Comparison of ENCODE assay signal across 18 mouse cellular contexts in genomic region chr6:52196811-52197210, GRCm38 (mm10). TPM values are rescaled to one million over a fixed set of nuclear protein-coding genes. Genes with fewer than 3 reads are reported as not detected.
A peak's percentile ranks its signal among the peaks of the same experiment; 100 is the strongest.
DNase-seq lines count a peak whose midpoint lies in the region; ATAC-seq lines count a peak whose summit lies in the region.
"Had no signal": no experiment of that assay in that cellular context is flagged by ENCODE, and none has a peak within 500 bp of the region (broad histone marks: within the 10 kb centered on the region; RNA-seq: fewer than 3 reads in every experiment).

No protein-coding gene starts in this region.

- peak overlapping the region; percentile 83; the same call in 1 of the 2 replicates for H3K27ac ChIP-seq in kidney, embryonic 15.5 days
- H3K27ac ChIP-seq in brown adipose tissue, adult 24 weeks (replicated peaks; ENCODE audit: low read depth, low read length): peak overlapping the region; percentile 15; the same call in 1 of the 2 replicates
- H3K27ac ChIP-seq in intestine, embryonic 16.5 days (ENCODE audit: low read length): peak overlapping the region; percentile 4; the same call in 1 of the 2 replicates
- peak overlapping the region; percentile 62; the same call in 1 of the 2 replicates for H3K27ac ChIP-seq in neural tube, embryonic 14.5 days (ENCODE audit: low read depth, low read length)
- no peak overlapping the region for H3K27ac ChIP-seq in forebrain, embryonic 12.5 days
- no peak overlapping the region for H3K27ac ChIP-seq in forebrain, embryonic 16.5 days (ENCODE audit: low read length)
- H3K27ac ChIP-seq: liver, embryonic 15.5 days; midbrain, embryonic 10.5 days had no signal

- 0 out of 2 replicates have a peak, but pooled peaks cover 4% of the 10 kb centered on the region for H3K36me3 ChIP-seq in kidney, embryonic 15.5 days
- no peaks in the 10 kb centered on the region for H3K36me3 ChIP-seq in intestine, embryonic 16.5 days (ENCODE audit: control insufficient read depth, insufficient read depth, low read length)
- H3K36me3 ChIP-seq in neural tube, embryonic 14.5 days (ENCODE audit: control insufficient read depth, insufficient read depth, low read length): peaks cover 8% of the 10 kb centered on the region; the same call in 1 of the 2 replicates
- no peaks in the 10 kb centered on the region for H3K36me3 ChIP-seq in forebrain, embryonic 12.5 days (replicated peaks)
- no peaks in the 10 kb centered on the region for H3K36me3 ChIP-seq in forebrain, embryonic 16.5 days (ENCODE audit: control insufficient read depth, insufficient read depth)
- H3K36me3 ChIP-seq: liver, embryonic 15.5 days; midbrain, embryonic 10.5 days had no signal

- no peak for ATAC-seq in kidney, embryonic 15.5 days (replicated peaks; ENCODE audit: low FRiP score)
- no peak for ATAC-seq in intestine, embryonic 16.5 days
- ATAC-seq in neural tube, embryonic 14.5 days (ENCODE audit: low read depth): no peak
- ATAC-seq in forebrain, embryonic 12.5 days (ENCODE audit: low FRiP score): no peak
- ATAC-seq in forebrain, embryonic 16.5 days: no peak

- H3K4me2 ChIP-seq in kidney, embryonic 15.5 days: peak overlapping the region; percentile 38
- H3K4me2 ChIP-seq in intestine, embryonic 16.5 days (ENCODE audit: low read depth, low read length): peak overlapping the region; percentile 16; the same call in 1 of the 2 replicates
- H3K4me2 ChIP-seq in neural tube, embryonic 14.5 days (ENCODE audit: low read depth, low read length): peak overlapping the region; percentile 26; the same call in 1 of the 2 replicates
- no peak overlapping the region for H3K4me2 ChIP-seq in forebrain, embryonic 12.5 days
- no peak overlapping the region for H3K4me2 ChIP-seq in forebrain, embryonic 16.5 days (ENCODE audit: low read length)
- H3K4me2 ChIP-seq: liver, embryonic 15.5 days had no signal

- no peak for DNase-seq in kidney, adult 11 months
- no peak for DNase-seq in gastrocnemius, postnatal 25 days
- DNase-seq: cerebellum, adult 11-12 months; forebrain, postnatal 0 days; left cerebral cortex, postnatal 4 days; right cerebral cortex, postnatal 14 days; thymus, postnatal 36 days had no signal

- H3K27me3 ChIP-seq in kidney, embryonic 15.5 days: no peaks in the 10 kb centered on the region
- H3K27me3 ChIP-seq in intestine, embryonic 16.5 days (replicated peaks; ENCODE audit: control insufficient read depth, insufficient read depth, low read length): no peaks in the 10 kb centered on the region; the same call in 1 of the 2 replicates
- H3K27me3 ChIP-seq in neural tube, embryonic 14.5 days (ENCODE audit: control insufficient read depth, insufficient read depth, low read length): no peaks in the 10 kb centered on the region
- peaks cover 98% of the 10 kb centered on the region for H3K27me3 ChIP-seq in forebrain, embryonic 12.5 days
- peaks cover 96% of the 10 kb centered on the region for H3K27me3 ChIP-seq in forebrain, embryonic 16.5 days (replicated peaks; ENCODE audit: control insufficient read depth, insufficient read depth, low read length)

- 28% methylated on average over 9 of the region's 9 CpGs for WGBS in kidney, embryonic 15.5 days
- WGBS in intestine, embryonic 16.5 days: 20% methylated on average over 9 of the region's 9 CpGs
- 11% methylated on average over 9 of the region's 9 CpGs for WGBS in neural tube, embryonic 14.5 days
- 2% methylated on average over 9 of the region's 9 CpGs for WGBS in forebrain, embryonic 12.5 days
- WGBS in forebrain, embryonic 16.5 days: under 1% methylated on average over 9 of the region's 9 CpGs

- no peak overlapping the region; the same call in 1 of the 2 replicates for H3K4me3 ChIP-seq in kidney, embryonic 15.5 days (replicated peaks)
- H3K4me3 ChIP-seq in brown adipose tissue, adult 24 weeks (ENCODE audit: insufficient read depth, low read depth, low read length): 0 out of 2 replicates have a peak overlapping the region, but pooled peaks have one; percentile 13
- no peak overlapping the region for H3K4me3 ChIP-seq in intestine, embryonic 16.5 days (ENCODE audit: low read length)
- no peak overlapping the region for H3K4me3 ChIP-seq in neural tube, embryonic 14.5 days (ENCODE audit: low read depth, low read length)
- no peak overlapping the region for H3K4me3 ChIP-seq in forebrain, embryonic 12.5 days (replicated peaks)
- H3K4me3 ChIP-seq in forebrain, embryonic 16.5 days (replicated peaks; ENCODE audit: low read length): no peak overlapping the region
- H3K4me3 ChIP-seq: liver, embryonic 15.5 days; midbrain, embryonic 10.5 days had no signal

- no peaks in the 10 kb centered on the region for H3K9me3 ChIP-seq in kidney, embryonic 15.5 days (replicated peaks)
- H3K9me3 ChIP-seq in intestine, embryonic 16.5 days (ENCODE audit: control insufficient read depth, low read length): no peaks in the 10 kb centered on the region
- no peaks in the 10 kb centered on the region for H3K9me3 ChIP-seq in neural tube, embryonic 14.5 days (ENCODE audit: control insufficient read depth, low read length)
- H3K9me3 ChIP-seq in forebrain, embryonic 12.5 days: no peaks in the 10 kb centered on the region
- H3K9me3 ChIP-seq in forebrain, embryonic 16.5 days (ENCODE audit: control insufficient read depth, low read length): no peaks in the 10 kb centered on the region
- H3K9me3 ChIP-seq: liver, embryonic 15.5 days; midbrain, embryonic 10.5 days had no signal

- no peak overlapping the region for H3K9ac ChIP-seq in kidney, embryonic 15.5 days
- H3K9ac ChIP-seq in intestine, embryonic 16.5 days (ENCODE audit: low read depth, low read length): no peak overlapping the region
- no peak overlapping the region; the same call in 1 of the 2 replicates for H3K9ac ChIP-seq in neural tube, embryonic 14.5 days (replicated peaks; ENCODE audit: low read depth, low read length)
- H3K9ac ChIP-seq in forebrain, embryonic 12.5 days: no peak overlapping the region
- no peak overlapping the region for H3K9ac ChIP-seq in forebrain, embryonic 16.5 days (replicated peaks; ENCODE audit: low read depth, low read length)
- H3K9ac ChIP-seq: forebrain, postnatal 0 days; liver, embryonic 15.5 days had no signal

- H3K4me1 ChIP-seq in kidney, embryonic 15.5 days: peaks cover 80% of the 10 kb centered on the region
- peaks cover 8% of the 10 kb centered on the region for H3K4me1 ChIP-seq in brown adipose tissue, adult 24 weeks (ENCODE audit: control insufficient read depth, insufficient read depth, insufficient read length, low read length)
- peaks cover 39% of the 10 kb centered on the region for H3K4me1 ChIP-seq in intestine, embryonic 16.5 days (ENCODE audit: control insufficient read depth, insufficient read depth, low read length)
- peaks cover 78% of the 10 kb centered on the region for H3K4me1 ChIP-seq in neural tube, embryonic 14.5 days (ENCODE audit: control insufficient read depth, insufficient read depth, low read length)
- H3K4me1 ChIP-seq in forebrain, embryonic 12.5 days: peaks cover 4% of the 10 kb centered on the region
- peaks cover 3% of the 10 kb centered on the region for H3K4me1 ChIP-seq in forebrain, embryonic 16.5 days (replicated peaks; ENCODE audit: control insufficient read depth, insufficient read depth, low read length)

RNA-seq across cellular contexts. Expression of gene Hoxa4, which starts 5.3 kb away (rescaled TPM):
- 1.5 and 1.8 TPM in 2 replicates for polyA plus RNA-seq in kidney, embryonic 15.5 days (2015; fragmentation: Nextera tagmentation; extraction: Ambion mirVana)
- 14.0 and 26.4 TPM in 2 replicates for polyA plus RNA-seq in brown adipose tissue, adult 24 weeks (2012; ENCODE audit: insufficient read depth, insufficient read length, missing spikeins)
- 1.7 and 2.4 TPM in 2 replicates for polyA plus RNA-seq in intestine, embryonic 16.5 days (2015; fragmentation: Nextera tagmentation; extraction: Ambion mirVana)
- 1.6 and 2.7 TPM in 2 replicates for polyA plus RNA-seq in neural tube, embryonic 14.5 days (2014; fragmentation: Nextera tagmentation; extraction: Ambion mirVana)
- polyA plus RNA-seq in forebrain, embryonic 12.5 days (2016; fragmentation: Nextera tagmentation; extraction: Ambion mirVana): not detected in 2 replicates
- not detected in 2 replicates for polyA plus RNA-seq in forebrain, embryonic 16.5 days (2015; fragmentation: Nextera tagmentation; extraction: Ambion mirVana)
- 1 to 10 TPM; 2.3 to 2.8 TPM for total RNA-seq in gastrocnemius, postnatal 25 days (2021)
- total RNA-seq: forebrain, postnatal 0 days; left cerebral cortex, postnatal 4 days had no signal
- polyA plus RNA-seq: cortical plate, adult 2 months; forebrain, postnatal 0 days; midbrain, embryonic 10.5 days had no signal

RNA-seq across cellular contexts. Expression of gene Hoxa5, which starts 7.6 kb away (rescaled TPM):
- polyA plus RNA-seq in kidney, embryonic 15.5 days (2015; fragmentation: Nextera tagmentation; extraction: Ambion mirVana): 11.0 and 11.5 TPM in 2 replicates
- 35.9 and 39.4 TPM in 2 replicates for polyA plus RNA-seq in brown adipose tissue, adult 24 weeks (2012; ENCODE audit: insufficient read depth, insufficient read length, missing spikeins)
- 15.3 and 15.5 TPM in 2 replicates for polyA plus RNA-seq in intestine, embryonic 16.5 days (2015; fragmentation: Nextera tagmentation; extraction: Ambion mirVana)
- polyA plus RNA-seq in neural tube, embryonic 14.5 days (2014; fragmentation: Nextera tagmentation; extraction: Ambion mirVana): 20.9 and 30.6 TPM in 2 replicates
- not detected in 2 replicates for polyA plus RNA-seq in forebrain, embryonic 12.5 days (2016; fragmentation: Nextera tagmentation; extraction: Ambion mirVana)
- polyA plus RNA-seq in forebrain, embryonic 16.5 days (2015; fragmentation: Nextera tagmentation; extraction: Ambion mirVana): not detected in 2 replicates
- 1 to 10 TPM; 1.9 to 3.5 TPM for total RNA-seq in gastrocnemius, postnatal 25 days (2021)
- total RNA-seq: forebrain, postnatal 0 days; left cerebral cortex, postnatal 4 days had no signal
- polyA plus RNA-seq: cortical plate, adult 2 months; forebrain, postnatal 0 days; midbrain, embryonic 10.5 days had no signal

RNA-seq across cellular contexts. Expression of gene Hoxa6, which starts 11.7 kb away (rescaled TPM):
- polyA plus RNA-seq in kidney, embryonic 15.5 days (2015; fragmentation: Nextera tagmentation; extraction: Ambion mirVana): 4.2 and 4.3 TPM in 2 replicates
- not detected in 2 replicates for polyA plus RNA-seq in brown adipose tissue, adult 24 weeks (2012; ENCODE audit: insufficient read depth, insufficient read length, missing spikeins)
- 1.2 and 1.4 TPM in 2 replicates for polyA plus RNA-seq in intestine, embryonic 16.5 days (2015; fragmentation: Nextera tagmentation; extraction: Ambion mirVana)
- 10.1 and 15.7 TPM in 2 replicates for polyA plus RNA-seq in neural tube, embryonic 14.5 days (2014; fragmentation: Nextera tagmentation; extraction: Ambion mirVana)
- not detected in 2 replicates for polyA plus RNA-seq in forebrain, embryonic 12.5 days (2016; fragmentation: Nextera tagmentation; extraction: Ambion mirVana)
- polyA plus RNA-seq in forebrain, embryonic 16.5 days (2015; fragmentation: Nextera tagmentation; extraction: Ambion mirVana): not detected in 2 replicates
- total RNA-seq in gastrocnemius, postnatal 25 days (2021): 1 to 10 TPM; 1.8 to 2.8 TPM
- total RNA-seq: forebrain, postnatal 0 days; left cerebral cortex, postnatal 4 days had no signal
- polyA plus RNA-seq: cortical plate, adult 2 months; forebrain, postnatal 0 days; heart, postnatal 0 days; liver, embryonic 15.5 days; midbrain, embryonic 10.5 days had no signal

RNA-seq across cellular contexts. Expression of gene Hoxa3, which starts 16.3 kb away (rescaled TPM):
- polyA plus RNA-seq in kidney, embryonic 15.5 days (2015; fragmentation: Nextera tagmentation; extraction: Ambion mirVana): 9.5 and 11.8 TPM in 2 replicates
- polyA plus RNA-seq in brown adipose tissue, adult 24 weeks (2012; ENCODE audit: insufficient read depth, insufficient read length, missing spikeins): 4.7 and 5.4 TPM in 2 replicates
- polyA plus RNA-seq in intestine, embryonic 16.5 days (2015; fragmentation: Nextera tagmentation; extraction: Ambion mirVana): 5.2 and 5.9 TPM in 2 replicates
- 10.8 and 13.4 TPM in 2 replicates for polyA plus RNA-seq in neural tube, embryonic 14.5 days (2014; fragmentation: Nextera tagmentation; extraction: Ambion mirVana)
- polyA plus RNA-seq in forebrain, embryonic 12.5 days (2016; fragmentation: Nextera tagmentation; extraction: Ambion mirVana): 0.32 TPM in 1 of 2 replicates, not detected in the other
- not detected in 2 replicates for polyA plus RNA-seq in forebrain, embryonic 16.5 days (2015; fragmentation: Nextera tagmentation; extraction: Ambion mirVana)
- 1 to 10 TPM; 2.4 to 3.3 TPM for total RNA-seq in gastrocnemius, postnatal 25 days (2021)
- total RNA-seq: forebrain, postnatal 0 days; left cerebral cortex, postnatal 4 days had no signal
- polyA plus RNA-seq: cortical plate, adult 2 months; forebrain, postnatal 0 days; midbrain, embryonic 10.5 days had no signal

RNA-seq across cellular contexts. Expression of gene Gm28308, which starts 16.3 kb away (rescaled TPM):
- polyA plus RNA-seq in kidney, embryonic 15.5 days (2015; fragmentation: Nextera tagmentation; extraction: Ambion mirVana): 0.92 TPM in 1 of 2 replicates, not detected in the other
- not detected in 2 replicates for polyA plus RNA-seq in brown adipose tissue, adult 24 weeks (2012; ENCODE audit: insufficient read depth, insufficient read length, missing spikeins)
- not detected in 2 replicates for polyA plus RNA-seq in intestine, embryonic 16.5 days (2015; fragmentation: Nextera tagmentation; extraction: Ambion mirVana)
- polyA plus RNA-seq in neural tube, embryonic 14.5 days (2014; fragmentation: Nextera tagmentation; extraction: Ambion mirVana): 4.2 TPM in 1 of 2 replicates, not detected in the other
- not detected in 2 replicates for polyA plus RNA-seq in forebrain, embryonic 12.5 days (2016; fragmentation: Nextera tagmentation; extraction: Ambion mirVana)
- not detected in 2 replicates for polyA plus RNA-seq in forebrain, embryonic 16.5 days (2015; fragmentation: Nextera tagmentation; extraction: Ambion mirVana)
- under 1 TPM in 1 of 2 experiments, not detected in 1; 0.46 TPM for total RNA-seq in gastrocnemius, postnatal 25 days (2021)
- total RNA-seq: forebrain, postnatal 0 days; granulocyte monocyte progenitor cell, adult 5-6 weeks; left cerebral cortex, postnatal 4 days had no signal
- polyA plus RNA-seq: cortical plate, adult 2 months; forebrain, postnatal 0 days; heart, postnatal 0 days; liver, embryonic 15.5 days; midbrain, embryonic 10.5 days had no signal

Comparison
In these comparisons a context has a peak if more than half of its experiments do, and no peak if none do; other contexts are left out.
1. H3K27ac ChIP-seq: peak in kidney, embryonic 15.5 days (single experiment), brown adipose tissue, adult 24 weeks (single experiment), intestine, embryonic 16.5 days (single experiment) and neural tube, embryonic 14.5 days (single experiment); none in forebrain, embryonic 12.5 days (single experiment) and forebrain, embryonic 16.5 days (single experiment).
2. H3K4me2 ChIP-seq: peak in kidney, embryonic 15.5 days (single experiment), intestine, embryonic 16.5 days (single experiment) and neural tube, embryonic 14.5 days (single experiment); none in forebrain, embryonic 12.5 days (single experiment) and forebrain, embryonic 16.5 days (single experiment).
3. RNA of gene Hoxa5, which starts 7.6 kb away (polyA plus RNA-seq): 35.9 to 39.4 TPM in brown adipose tissue, adult 24 weeks, 20.9 to 30.6 TPM in neural tube, embryonic 14.5 days, 15.3 to 15.5 TPM in intestine, embryonic 16.5 days and 11.0 to 11.5 TPM in kidney, embryonic 15.5 days; not detected in forebrain, embryonic 12.5 days and not detected in forebrain, embryonic 16.5 days; every median in the first group is over 10 times any median in the second.